Mouse (Mus musculus) megakaryocyte, embryonic 14.5 days (primary cell): ENCODE measurements around the gene Olfr1118.

Experiments
- FLI1 ChIP-seq: IDR thresholded peaks from 2 replicates; pipeline ENCODE4 v1.6.1; 2012; ENCODE audit warnings: low read length, inconsistent platforms, mixed read lengths
- GATA1 ChIP-seq: IDR thresholded peaks from 3 replicates; pipeline ENCODE4 v1.6.1; 2012; ENCODE audit warnings: mixed read lengths, low read length, inconsistent platforms, borderline replicate concordance

GRCm38 (mm10) chr2:87307281-87307680 is at the start of gene Olfr1118:
- no peak for TF ChIP-seq GATA1
- TF ChIP-seq FLI1: no peak
